Mouse (Mus musculus) E14TG2a.4 (cell line): ENCODE data around the gene P4ha2.

ENCODE experiments used
- H3K27me3 ChIP-seq: 2 replicates; pipeline ENCODE4 v1.6.1; 2014; ENCODE audit warnings: low read length, control low read depth; ENCODE audit not compliant: insufficient read depth
- H3K36me3 ChIP-seq: 2 replicates; pipeline ENCODE4 v1.6.1; 2014; ENCODE audit warnings: low read length, control low read depth; ENCODE audit not compliant: insufficient read depth
- H3K4me1 ChIP-seq: replicated peaks from 2 replicates; pipeline ENCODE4 v1.6.1; 2014; ENCODE audit warnings: low read depth, low read length, control low read depth
- H3K4me3 ChIP-seq: replicated peaks from 2 replicates; pipeline ENCODE4 v1.5.1; 2014; ENCODE audit warnings: mild to moderate bottlenecking, low read length
- H3K9me3 ChIP-seq: 2 replicates; pipeline ENCODE4 v1.6.1; 2014; ENCODE audit warnings: low read length, control low read depth
- CTCF ChIP-seq: conservative IDR thresholded peaks from 2 replicates; pipeline ENCODE4 v1.5.1; 2014; ENCODE audit warnings: low read length
- NANOG ChIP-seq: IDR thresholded peaks from 2 replicates; pipeline ENCODE4 v1.6.1; 2014; ENCODE audit warnings: borderline replicate concordance, low read length, mixed read lengths
- POU5F1 ChIP-seq: IDR thresholded peaks from 2 replicates; pipeline ENCODE4 v1.6.1; 2014; ENCODE audit warnings: low read length, borderline replicate concordance

Gene P4ha2

DNA sequence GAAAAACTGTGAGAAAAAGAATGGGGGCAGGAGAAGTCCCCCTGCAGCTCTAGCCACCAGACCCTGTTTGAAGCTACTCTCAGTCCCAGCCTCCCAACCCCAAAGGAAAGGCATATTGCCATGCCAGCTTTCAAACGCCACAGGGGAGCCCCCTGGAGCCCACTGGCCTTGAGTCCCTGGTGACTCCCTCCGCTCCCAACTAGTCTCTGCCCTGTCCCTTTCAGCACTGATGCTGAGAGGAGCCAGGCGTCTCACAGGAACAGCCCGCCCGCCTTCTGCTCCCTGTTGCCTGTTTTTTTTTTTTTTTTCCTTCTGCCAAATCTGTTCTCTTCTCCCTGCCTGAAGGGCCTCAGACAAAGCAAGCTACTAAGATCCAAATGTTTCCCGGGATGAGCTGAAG is 41.3 kb upstream of the P4ha2 start:
- Histone ChIP-seq H3K9me3 (no peaks in the 10 kb centered on the region), H3K4me3 (no peak overlapping the region), H3K36me3 (no peaks in the 10 kb centered on the region), H3K4me1 (peaks cover 77% of the 10 kb centered on the region), H3K27me3 (peaks cover 17% of the 10 kb centered on the region; the same call in 1 of the 2 replicates)
- TF ChIP-seq NANOG (no peak), CTCF (no peak), POU5F1 (no peak)

DNA sequence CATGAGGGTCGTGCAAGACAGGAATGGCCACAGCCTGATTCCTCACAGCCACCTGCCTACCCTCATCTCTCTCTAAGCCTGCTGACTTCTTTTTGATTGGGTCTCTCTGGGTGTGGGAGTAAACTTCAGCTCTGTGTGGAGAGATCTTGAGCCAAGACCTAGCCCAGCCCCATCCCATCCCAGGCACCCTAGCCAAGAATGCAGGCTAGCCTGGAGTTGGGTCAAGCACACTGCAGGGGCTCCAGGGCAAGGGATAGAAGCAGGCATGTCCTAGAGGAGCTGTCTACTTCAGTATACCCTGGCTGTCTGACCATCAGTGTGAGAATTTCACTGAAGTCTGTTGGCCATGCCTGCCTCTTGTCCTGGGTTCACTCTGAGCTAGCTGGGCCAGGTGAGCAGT is 40.4 kb upstream of the P4ha2 start:
- Histone ChIP-seq H3K36me3 (no peaks in the 10 kb centered on the region), H3K4me1 (peaks cover 82% of the 10 kb centered on the region), H3K9me3 (no peaks in the 10 kb centered on the region), H3K27me3 (peaks cover 20% of the 10 kb centered on the region; the same call in 1 of the 2 replicates), H3K4me3 (no peak overlapping the region)
- no peak for TF ChIP-seq CTCF
- TF ChIP-seq NANOG = no peak

DNA sequence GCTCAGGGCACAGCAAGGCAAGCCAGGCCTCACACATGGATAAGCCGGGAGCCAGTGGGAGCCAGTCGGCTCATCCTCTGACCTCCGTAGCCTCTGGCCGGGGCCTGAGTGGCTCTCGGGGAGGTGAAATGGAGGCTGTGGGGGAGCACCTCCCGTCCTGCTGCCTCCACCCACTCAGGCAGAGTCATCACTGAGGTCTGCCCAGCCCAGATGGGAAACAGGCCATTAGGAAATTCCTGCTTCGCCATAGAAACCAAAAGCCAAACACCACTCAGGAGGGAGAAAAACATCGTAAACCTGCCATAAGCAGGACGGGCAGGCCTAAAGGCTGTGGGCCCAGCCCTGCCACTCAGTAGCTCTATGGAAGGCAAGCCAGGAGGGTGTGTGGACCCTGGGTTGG is 39.6 kb upstream of the P4ha2 start:
- H3K4me1 ChIP-seq = peaks cover 77% of the 10 kb centered on the region
- TF ChIP-seq NANOG (no peak), POU5F1 (no peak), CTCF (no peak)
- peaks cover 20% of the 10 kb centered on the region; the same call in 1 of the 2 replicates for H3K27me3 ChIP-seq
- H3K36me3 ChIP-seq = no peaks in the 10 kb centered on the region
- no peak overlapping the region for H3K4me3 ChIP-seq
- H3K9me3 ChIP-seq = no peaks in the 10 kb centered on the region

DNA sequence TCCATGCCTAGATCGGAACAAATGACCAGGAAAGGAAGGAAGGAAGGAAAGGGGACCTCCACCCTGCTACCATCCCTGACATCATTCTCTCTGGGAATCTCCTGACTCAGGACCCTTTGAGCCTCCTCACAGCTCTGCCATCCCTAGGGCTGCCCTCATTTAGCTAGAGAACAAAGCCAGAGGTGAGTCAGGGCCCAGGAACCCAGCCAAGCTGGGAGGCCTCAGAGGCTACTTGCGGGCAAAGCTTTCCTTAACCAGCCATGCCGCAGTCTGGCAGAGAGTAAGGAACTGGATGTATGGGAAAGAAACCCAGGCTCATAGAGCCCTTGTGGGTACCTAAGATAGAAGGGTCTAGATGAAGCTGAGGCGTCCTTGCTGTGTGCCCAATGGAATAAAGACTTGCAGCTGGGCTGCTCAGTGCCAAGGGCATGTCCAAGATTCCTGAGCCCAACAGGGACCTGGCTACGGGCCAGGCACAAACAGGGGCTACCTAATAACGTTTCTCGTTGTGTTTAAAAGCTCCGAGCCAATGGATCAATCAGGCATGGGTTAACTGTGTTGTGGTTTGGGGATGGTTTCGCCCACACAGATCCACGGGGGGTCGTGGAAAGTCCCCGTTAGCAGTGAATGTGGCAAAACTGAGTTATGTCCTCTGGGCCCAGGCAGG is 37.7 kb upstream of the P4ha2 start:
- H3K9me3 ChIP-seq = peaks cover 7% of the 10 kb centered on the region
- H3K27me3 ChIP-seq = peaks cover 36% of the 10 kb centered on the region
- no peak overlapping the region for H3K4me3 ChIP-seq
- H3K4me1 ChIP-seq = peaks cover 59% of the 10 kb centered on the region
- no peak for TF ChIP-seq NANOG
- TF ChIP-seq CTCF = no peak
- TF ChIP-seq POU5F1 = no peak
- no peaks in the 10 kb centered on the region for H3K36me3 ChIP-seq

DNA sequence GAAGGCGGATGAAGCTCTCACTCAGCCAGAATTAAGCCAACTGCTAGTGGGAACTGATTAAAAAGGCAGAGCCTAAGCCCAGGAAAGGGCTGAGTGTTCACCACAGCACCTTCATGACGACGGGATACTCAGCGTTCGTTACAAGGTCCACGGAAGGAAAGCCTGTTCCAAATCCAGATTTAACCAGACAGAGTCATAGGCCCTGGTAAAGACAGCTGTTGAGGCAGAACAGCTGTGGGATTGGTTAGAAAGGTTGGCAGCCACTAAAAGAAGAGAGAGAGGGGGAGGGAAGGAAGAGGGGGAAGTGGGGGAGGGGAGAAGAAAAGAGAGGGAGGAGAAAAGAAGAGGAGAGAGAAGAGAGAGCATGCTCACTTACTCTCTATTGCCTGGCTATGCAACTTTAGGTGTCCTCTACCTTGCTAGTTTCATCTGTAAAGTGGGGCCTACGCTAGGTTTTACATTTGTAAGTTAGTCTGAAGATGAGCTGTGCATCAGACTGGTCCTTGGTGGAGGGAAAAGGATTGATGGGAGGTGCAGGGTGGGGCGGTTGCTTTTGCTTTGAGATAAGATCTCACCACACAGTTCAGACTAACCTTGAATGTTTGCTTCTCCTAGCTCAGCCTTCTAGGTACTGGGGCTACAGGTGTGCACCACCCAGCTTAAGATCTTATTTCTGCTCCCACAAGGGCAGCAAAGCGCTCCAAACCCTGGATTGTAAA is 37.0 kb upstream of the P4ha2 start:
- no peak for TF ChIP-seq NANOG
- no peak for TF ChIP-seq CTCF
- no peak for TF ChIP-seq POU5F1
- peaks cover 54% of the 10 kb centered on the region for H3K4me1 ChIP-seq
- H3K4me3 ChIP-seq = no peak overlapping the region
- no peaks in the 10 kb centered on the region for H3K36me3 ChIP-seq
- H3K9me3 ChIP-seq = peaks cover 14% of the 10 kb centered on the region
- H3K27me3 ChIP-seq = peaks cover 43% of the 10 kb centered on the region

DNA sequence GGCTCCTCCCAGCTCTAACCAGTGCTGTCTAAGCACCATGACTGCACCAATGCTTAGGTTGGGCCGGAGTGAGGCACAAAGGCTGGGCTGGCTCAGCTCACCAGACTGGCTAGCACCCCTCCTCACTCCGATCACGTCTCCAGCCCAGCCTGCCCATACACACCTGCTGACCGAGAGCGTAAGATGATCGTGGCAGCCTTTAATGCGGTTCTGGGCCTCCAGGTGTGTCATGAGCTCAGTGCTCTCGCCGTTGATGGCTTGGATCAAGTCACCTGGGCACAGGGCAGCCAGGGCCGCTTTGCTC is 36.5 kb upstream of the P4ha2 start:
- H3K9me3 ChIP-seq = peaks cover 18% of the 10 kb centered on the region
- H3K4me1 ChIP-seq = peaks cover 54% of the 10 kb centered on the region
- H3K36me3 ChIP-seq = no peaks in the 10 kb centered on the region
- no peak for TF ChIP-seq NANOG
- TF ChIP-seq POU5F1 = no peak
- TF ChIP-seq CTCF = no peak
- H3K27me3 ChIP-seq = peaks cover 48% of the 10 kb centered on the region
- H3K4me3 ChIP-seq = no peak overlapping the region

DNA sequence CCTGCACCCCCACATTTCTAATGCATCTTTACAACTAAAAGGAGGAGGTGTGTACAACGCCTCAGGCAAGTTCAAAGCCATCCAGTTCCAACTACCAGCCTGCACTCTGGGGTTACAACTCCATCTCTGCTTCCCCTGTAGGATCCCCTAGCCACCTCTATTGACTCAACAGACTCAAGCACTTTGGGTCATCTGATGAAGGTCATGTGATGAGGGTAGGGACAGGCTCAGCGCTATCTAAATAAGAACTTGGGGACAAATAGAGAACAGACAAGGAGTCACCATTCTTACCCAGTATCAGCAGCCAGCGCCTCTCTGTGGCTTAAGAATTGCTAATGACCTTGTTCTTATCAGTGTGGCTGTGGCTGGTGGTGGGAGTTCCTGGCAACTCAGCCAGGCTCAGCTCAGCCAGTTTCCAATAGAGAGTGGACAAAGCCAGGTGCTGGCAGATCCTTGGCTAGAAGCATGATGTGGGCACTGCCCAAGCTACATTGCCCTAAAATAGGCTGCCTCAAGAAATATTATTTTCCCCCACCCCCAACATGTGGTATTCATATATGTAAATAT is 35.4 kb upstream of the P4ha2 start:
- H3K9me3 ChIP-seq = peaks cover 18% of the 10 kb centered on the region
- no peak for TF ChIP-seq POU5F1
- TF ChIP-seq CTCF = no peak
- TF ChIP-seq NANOG = no peak
- no peaks in the 10 kb centered on the region for H3K36me3 ChIP-seq

DNA sequence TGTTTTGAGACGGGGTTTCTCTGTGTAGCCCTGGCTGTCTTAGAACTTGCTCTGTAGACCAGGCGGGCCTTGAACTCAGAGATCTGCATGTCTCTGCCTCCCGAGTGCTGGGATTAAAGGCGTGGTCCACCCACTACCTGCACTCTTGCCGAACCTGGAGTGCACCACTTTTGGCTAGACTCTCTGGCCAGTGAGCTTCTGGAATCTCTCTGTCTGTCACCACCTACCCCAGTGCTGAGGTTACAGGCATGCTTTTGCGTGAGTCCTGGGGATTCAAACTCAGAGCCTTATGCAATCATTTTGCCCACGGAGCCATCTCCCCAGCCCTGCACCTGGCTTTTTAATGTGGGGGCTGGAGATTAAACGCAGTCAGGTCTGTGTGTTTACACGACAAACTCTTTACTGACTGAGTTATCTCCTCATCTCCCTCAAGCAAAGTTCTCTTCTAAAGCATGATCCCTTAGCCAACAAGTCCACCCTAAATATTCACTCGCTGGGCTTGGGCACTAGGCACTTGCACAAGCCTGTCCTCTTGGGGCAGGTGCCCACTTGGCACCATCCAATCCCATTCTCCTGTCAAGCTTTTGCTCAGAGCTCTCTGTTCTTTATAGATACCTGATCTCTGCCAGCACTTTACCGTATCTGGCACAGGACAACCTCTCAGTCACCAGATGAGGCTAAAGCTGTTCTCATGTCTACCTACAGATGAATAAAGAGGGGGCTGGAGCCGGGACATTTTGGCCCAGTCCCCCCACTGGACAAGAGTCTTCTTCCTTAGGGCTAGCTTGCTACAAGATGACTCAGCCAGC is 34.6 kb upstream of the P4ha2 start:
- Histone ChIP-seq H3K27me3 (peaks cover 59% of the 10 kb centered on the region), H3K4me1 (peaks cover 46% of the 10 kb centered on the region), H3K9me3 (peaks cover 18% of the 10 kb centered on the region), H3K4me3 (no peak overlapping the region), H3K36me3 (no peaks in the 10 kb centered on the region)
- TF ChIP-seq POU5F1 = no peak
- TF ChIP-seq CTCF = no peak
- no peak for TF ChIP-seq NANOG

More for the DNA sequence above, 35.4 kb upstream of the P4ha2 start:
- Histone ChIP-seq H3K4me1 (peaks cover 51% of the 10 kb centered on the region), H3K4me3 (no peak overlapping the region), H3K27me3 (peaks cover 56% of the 10 kb centered on the region)
